Mouse (Mus musculus) heart, embryonic 13.5 days (tissue): ENCODE data around the gene Hgd. TPM values are rescaled to one million over a fixed set of nuclear protein-coding genes. Genes with fewer than 3 reads are reported as not detected.
A peak's percentile ranks its signal among the peaks of the same experiment; 100 is the strongest.

Experiments used
- ATAC-seq: fragments of 200-750 bp; cut with Nextera tagmentation; 2 replicates; pipeline ENCODE4 v1.8.0; 2017; ENCODE audit warnings: moderate TSS enrichment; ENCODE audit not compliant: insufficient number of reproducible peaks, low FRiP score, low TSS enrichment; ENCODE audit errors: extremely low read depth
- H3K27ac ChIP-seq: fragments of 300-500 bp; sonication (generic); replicated peaks from 2 replicates; pipeline ENCODE4 v1.5.1; 2015; ENCODE audit warnings: moderate library complexity, mild to moderate bottlenecking, inconsistent platforms
- H3K27me3 ChIP-seq: fragments of 300-500 bp; sonication (generic); replicated peaks from 2 replicates; pipeline ENCODE4 v1.6.1; 2015; ENCODE audit warnings: mild to moderate bottlenecking, inconsistent platforms
- H3K36me3 ChIP-seq: fragments of 300-500 bp; sonication (generic); 2 replicates; pipeline ENCODE4 v1.6.1; 2015; ENCODE audit warnings: mild to moderate bottlenecking, inconsistent platforms
- H3K4me1 ChIP-seq: fragments of 300-500 bp; sonication (generic); 2 replicates; pipeline ENCODE4 v1.6.1; 2015; ENCODE audit warnings: inconsistent platforms
- H3K4me2 ChIP-seq: fragments of 300-500 bp; sonication (generic); 2 replicates; pipeline ENCODE4 v1.6.1; 2015; ENCODE audit warnings: inconsistent platforms, mild to moderate bottlenecking, moderate library complexity
- H3K4me3 ChIP-seq: fragments of 300-500 bp; sonication (generic); 2 replicates; pipeline ENCODE4 v1.5.1; 2015; ENCODE audit warnings: moderate library complexity, mild to moderate bottlenecking, inconsistent platforms
- H3K9ac ChIP-seq: fragments of 300-500 bp; sonication (generic); 2 replicates; pipeline ENCODE4 v1.6.1; 2015; ENCODE audit warnings: inconsistent platforms, mild to moderate bottlenecking, moderate library complexity
- H3K9me3 ChIP-seq: fragments of 300-500 bp; sonication (generic); 2 replicates; pipeline ENCODE4 v1.6.1; 2016; ENCODE audit warnings: inconsistent platforms
- WGBS: fragments of 180-500 bp; shearing (Covaris S2); methylation state at CpG from one replicate; pipeline ENCODE4 v1.1.7; 2015; ENCODE audit warnings: mixed read lengths; 5-methylcytosine and 5-hydroxymethylcytosine counted together
- polyA plus RNA-seq: library from polyadenylated mRNA; unstranded; fragments of >200 nt; fragmentation: Nextera tagmentation; extraction: Ambion mirVana; gene quantifications from 2 replicates; pipeline ENCODE4 v1.2.1, GENCODE M21; 2015

Gene Hgd
- polyA plus RNA-seq, 1 experiment from 2014 or later, result 0.16 TPM

DNA sequence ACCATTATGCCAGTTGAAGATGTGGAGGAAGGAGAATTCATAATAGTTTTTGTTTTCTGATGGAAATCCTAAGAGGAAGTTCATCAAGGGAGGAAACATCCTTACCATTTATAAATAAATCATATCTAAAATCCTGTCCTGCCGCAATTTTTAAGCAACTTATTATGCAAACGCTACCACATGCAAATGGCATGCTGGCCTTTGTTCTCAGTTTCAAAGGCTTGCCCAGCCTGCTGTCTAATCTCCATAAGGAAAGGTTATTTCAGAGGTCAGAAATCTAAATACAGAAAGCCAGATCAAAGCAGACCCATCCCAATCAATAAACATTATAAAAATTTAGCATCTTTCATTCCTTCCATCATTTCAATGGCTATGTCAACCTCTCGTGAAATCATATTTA lies 1.9 kb downstream of the Hgd start:
- Histone ChIP-seq H3K27me3 (no peaks in the 10 kb centered on the region), H3K9me3 (no peaks in the 10 kb centered on the region), H3K9ac (no peak overlapping the region), H3K4me3 (no peak overlapping the region), H3K4me1 (peaks cover 26% of the 10 kb centered on the region), H3K36me3 (no peaks in the 10 kb centered on the region), H3K4me2 (no peak overlapping the region), H3K27ac (no peak overlapping the region)
- ATAC-seq, result no peak
- 77% methylated on average over 3 of the region's 3 CpGs for WGBS

DNA sequence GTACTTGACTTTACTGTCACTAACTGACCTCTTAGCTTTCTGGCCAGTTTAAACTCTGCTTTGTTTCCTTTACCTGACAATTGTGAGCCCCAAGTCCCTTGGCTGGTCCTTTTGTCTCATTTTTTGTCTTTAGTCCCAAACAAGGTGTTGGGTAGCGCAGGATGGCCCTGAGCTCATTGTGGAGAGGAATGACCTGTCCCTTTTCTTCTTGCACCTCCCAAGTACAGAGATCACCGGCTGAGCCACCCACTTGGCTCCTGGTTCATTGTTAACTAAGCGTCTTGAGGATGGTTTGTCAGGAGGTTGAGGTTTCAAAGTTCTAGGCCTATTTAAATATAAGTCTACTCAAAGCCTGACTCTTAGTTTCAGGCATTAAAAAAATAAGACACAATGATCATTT lies 3.4 kb downstream of the Hgd start:
- Histone ChIP-seq H3K27me3 (no peaks in the 10 kb centered on the region), H3K4me2 (no peak overlapping the region), H3K4me1 (peaks cover 26% of the 10 kb centered on the region), H3K9ac (no peak overlapping the region), H3K36me3 (no peaks in the 10 kb centered on the region), H3K9me3 (no peaks in the 10 kb centered on the region), H3K4me3 (no peak overlapping the region), H3K27ac (no peak overlapping the region)
- ATAC-seq, result no peak
- WGBS, result 82% methylated on average over 3 of the region's 3 CpGs

DNA sequence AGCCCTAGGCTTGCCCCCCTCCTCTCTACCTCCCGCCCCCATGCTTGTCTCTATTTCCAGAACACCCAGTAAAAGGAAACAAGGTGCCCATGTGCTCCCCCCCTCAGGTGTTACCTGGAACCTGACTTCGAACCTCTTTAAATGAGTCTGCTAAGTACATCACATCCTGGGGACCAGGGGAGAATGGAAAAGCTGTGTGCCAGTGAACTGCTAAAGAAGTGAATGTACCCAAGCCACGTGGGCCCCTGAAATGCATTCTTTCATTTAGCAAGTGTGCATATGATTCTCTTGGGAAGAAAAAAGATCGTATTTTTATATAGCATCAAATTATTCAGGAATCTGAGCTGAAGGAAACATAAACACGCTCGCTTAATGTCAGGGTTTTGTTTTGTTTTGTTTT lies 3.8 kb downstream of the Hgd start:
- H3K27ac ChIP-seq, result no peak overlapping the region
- H3K4me1 ChIP-seq, result peaks cover 26% of the 10 kb centered on the region
- H3K4me3 ChIP-seq, result peak overlapping the region; percentile 50
- peak overlapping the region; percentile 70 for H3K4me2 ChIP-seq
- 49% methylated on average over 6 of the region's 6 CpGs for WGBS
- ATAC-seq, result no peak
- H3K9me3 ChIP-seq, result no peaks in the 10 kb centered on the region
- peak overlapping the region; percentile 70 for H3K9ac ChIP-seq
- no peaks in the 10 kb centered on the region for H3K36me3 ChIP-seq
- H3K27me3 ChIP-seq, result no peaks in the 10 kb centered on the region

DNA sequence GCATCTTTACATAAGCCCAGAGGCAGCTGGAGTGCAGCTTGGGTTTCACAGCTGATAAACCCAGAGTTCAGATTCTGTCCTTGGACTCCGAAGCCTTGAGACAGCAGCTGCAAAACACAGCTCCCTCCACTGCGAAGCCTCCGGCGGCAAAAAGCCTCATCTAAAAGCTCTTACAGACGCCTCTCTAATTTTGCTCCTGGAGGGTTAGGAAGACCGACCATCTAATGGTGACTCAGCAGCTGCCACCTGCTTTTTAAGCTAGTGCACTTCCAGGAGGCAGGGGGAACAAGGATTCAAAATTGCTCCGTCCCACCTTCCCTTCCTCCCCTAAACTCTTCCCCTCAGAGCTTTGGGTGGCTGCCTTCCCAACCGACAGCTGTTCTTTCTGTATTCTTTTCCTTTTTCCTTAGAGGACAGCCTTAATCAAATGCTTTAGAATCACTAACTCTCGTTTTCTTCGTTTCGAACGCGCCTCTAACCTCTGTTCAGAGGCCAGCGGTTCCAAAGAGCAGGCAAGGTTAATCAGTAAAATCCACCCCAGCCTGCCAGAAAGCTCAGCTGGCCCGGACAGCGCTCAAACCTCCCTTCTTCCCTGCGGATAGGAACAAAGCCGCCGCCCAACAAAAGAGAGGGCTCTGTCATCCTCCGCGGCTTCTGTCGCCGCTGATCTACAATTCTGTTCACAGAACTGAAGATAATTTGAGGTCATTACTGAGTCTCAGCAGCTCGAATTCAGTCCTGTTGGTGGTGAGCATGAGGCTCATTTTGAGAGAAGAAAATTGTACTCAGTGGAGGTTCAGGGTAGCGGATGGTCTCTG lies 4.5 kb downstream of the Hgd start:
- ATAC-seq, result no peak
- Histone ChIP-seq H3K4me3 (peak overlapping the region; percentile 50), H3K4me2 (peak overlapping the region; percentile 70), H3K27ac (peak overlapping the region; percentile 49), H3K27me3 (no peaks in the 10 kb centered on the region), H3K36me3 (no peaks in the 10 kb centered on the region), H3K9ac (peak overlapping the region; percentile 70), H3K4me1 (peaks cover 22% of the 10 kb centered on the region), H3K9me3 (no peaks in the 10 kb centered on the region)
- 5% methylated on average over 25 of the region's 25 CpGs for WGBS

DNA sequence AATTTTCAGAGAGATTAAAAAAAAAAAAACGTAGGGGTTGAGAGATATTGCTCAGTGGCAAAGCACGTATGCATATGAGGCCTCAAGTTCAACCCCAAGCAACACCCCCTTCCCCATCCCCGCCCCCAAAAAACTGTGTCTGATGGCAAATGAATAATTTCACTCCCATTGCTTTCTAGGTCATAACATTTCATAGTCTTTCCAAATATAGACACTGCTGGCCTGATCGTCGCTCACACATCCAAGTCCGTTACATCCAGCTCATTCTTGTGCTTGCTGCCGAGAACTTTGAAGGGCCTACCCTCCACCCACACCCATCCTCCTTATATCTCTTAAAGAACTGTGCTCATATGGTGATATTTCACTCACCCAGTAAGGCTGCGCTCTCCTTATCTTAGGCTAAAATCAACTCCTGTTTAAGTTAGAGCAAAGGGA lies 5.2 kb downstream of the Hgd start:
- Histone ChIP-seq H3K4me3 (no peak overlapping the region), H3K9ac (no peak overlapping the region), H3K27me3 (no peaks in the 10 kb centered on the region), H3K27ac (no peak overlapping the region; the same call in 1 of the 2 replicates), H3K9me3 (no peaks in the 10 kb centered on the region), H3K4me2 (peak overlapping the region; percentile 70), H3K36me3 (no peaks in the 10 kb centered on the region), H3K4me1 (peaks cover 18% of the 10 kb centered on the region)
- ATAC-seq, result no peak
- 55% methylated on average over 8 of the region's 8 CpGs for whole genome bisulfite sequencing

DNA sequence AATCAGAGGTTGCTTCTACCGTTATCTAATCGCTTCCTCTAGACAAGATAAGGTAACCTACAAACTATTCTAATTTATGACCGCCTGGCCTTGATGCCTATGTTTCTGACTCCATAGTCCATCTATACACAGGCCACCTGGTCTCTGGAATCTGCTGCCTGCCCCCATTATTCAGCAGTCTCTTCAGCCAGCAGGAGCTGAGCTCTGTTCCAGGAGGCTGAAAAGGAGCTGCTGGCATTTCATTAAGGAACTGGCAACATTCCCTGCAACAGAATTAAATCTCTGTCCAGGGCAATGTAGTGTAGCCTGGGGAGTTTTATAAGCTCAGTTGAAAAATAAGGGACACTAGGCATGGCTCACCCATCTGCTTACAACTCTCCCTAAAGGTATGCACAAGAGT lies 11.0 kb downstream of the Hgd start:
- Histone ChIP-seq H3K9ac (no peak overlapping the region), H3K27me3 (no peaks in the 10 kb centered on the region), H3K9me3 (no peaks in the 10 kb centered on the region), H3K4me2 (no peak overlapping the region), H3K4me1 (peaks cover 9% of the 10 kb centered on the region), H3K27ac (no peak overlapping the region), H3K36me3 (no peaks in the 10 kb centered on the region), H3K4me3 (no peak overlapping the region)
- no peak for ATAC-seq
- WGBS, result 85% methylated on average over 3 of the region's 3 CpGs

DNA sequence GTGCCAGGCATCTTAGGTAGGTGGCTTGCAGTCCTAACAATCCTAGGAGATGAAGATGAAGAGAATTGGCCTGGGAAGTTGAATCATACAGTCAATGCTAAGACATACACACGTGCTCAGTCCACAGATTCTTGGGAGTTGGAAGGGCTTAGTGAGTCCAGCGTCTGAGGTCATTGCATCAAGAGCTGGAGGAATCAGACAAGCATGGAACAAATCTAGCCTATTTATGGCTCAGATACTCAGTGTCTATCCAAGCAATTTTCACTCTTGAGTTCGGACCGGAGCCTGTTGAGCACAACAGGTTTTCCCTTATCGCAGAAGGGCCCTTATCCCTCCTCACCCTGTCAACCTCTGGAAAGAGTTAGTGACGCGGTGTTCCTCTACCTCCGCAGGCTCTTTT lies 11.6 kb downstream of the Hgd start:
- no peak overlapping the region for H3K4me3 ChIP-seq
- no peaks in the 10 kb centered on the region for H3K9me3 ChIP-seq
- H3K27ac ChIP-seq, result no peak overlapping the region
- no peaks in the 10 kb centered on the region for H3K36me3 ChIP-seq
- ATAC-seq, result no peak
- WGBS, result 41% methylated on average over 8 of the region's 8 CpGs
- no peak overlapping the region for H3K9ac ChIP-seq
- peaks cover 9% of the 10 kb centered on the region for H3K4me1 ChIP-seq
- H3K4me2 ChIP-seq, result no peak overlapping the region
- no peaks in the 10 kb centered on the region for H3K27me3 ChIP-seq

DNA sequence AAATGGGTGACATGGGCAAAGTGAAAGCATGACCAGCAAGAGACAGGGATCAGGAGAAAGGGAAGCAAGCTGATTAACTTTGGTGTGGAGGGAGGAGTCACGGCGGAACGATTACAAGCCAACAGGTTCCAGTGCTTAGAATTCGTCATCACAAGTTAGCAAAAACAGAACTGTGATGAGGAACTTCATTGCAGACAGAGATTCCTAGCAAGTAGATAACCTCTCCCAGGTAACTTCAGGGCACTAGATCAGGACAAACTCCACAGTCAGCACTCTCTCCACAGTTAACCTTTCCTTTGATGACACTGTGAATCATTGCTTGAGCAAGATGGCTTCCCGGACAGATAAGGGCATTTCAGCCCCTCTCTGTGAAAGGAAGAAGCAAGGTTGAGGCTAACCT lies 17.5 kb downstream of the Hgd start:
- Histone ChIP-seq H3K4me3 (no peak overlapping the region), H3K27ac (no peak overlapping the region), H3K4me2 (no peak overlapping the region), H3K27me3 (no peaks in the 10 kb centered on the region), H3K9ac (no peak overlapping the region), H3K9me3 (no peaks in the 10 kb centered on the region), H3K36me3 (no peaks in the 10 kb centered on the region), H3K4me1 (no peaks in the 10 kb centered on the region)
- 47% methylated on average over 5 of the region's 5 CpGs for WGBS
- ATAC-seq, result no peak

DNA sequence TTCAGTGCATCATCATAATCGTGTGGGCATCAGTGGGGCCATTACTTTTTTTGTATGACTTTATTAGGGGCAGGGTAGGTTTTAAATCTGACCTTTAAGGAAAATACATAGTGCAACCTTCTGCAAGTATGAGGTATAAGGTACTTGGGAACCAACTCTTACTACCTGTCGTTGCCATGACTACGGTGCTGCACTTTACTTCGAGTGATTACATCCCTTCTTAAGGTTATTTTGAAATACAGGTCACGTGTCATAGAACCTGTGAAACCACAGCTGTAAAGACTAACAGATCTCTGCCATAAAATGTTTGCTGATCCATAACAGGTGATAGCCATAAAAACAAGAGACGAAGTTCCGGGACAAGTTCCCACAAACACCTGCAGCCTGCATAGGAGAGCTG lies 18.5 kb downstream of the Hgd start:
- Histone ChIP-seq H3K4me3 (no peak overlapping the region), H3K27ac (no peak overlapping the region), H3K9me3 (no peaks in the 10 kb centered on the region), H3K4me2 (no peak overlapping the region), H3K4me1 (no peaks in the 10 kb centered on the region), H3K36me3 (no peaks in the 10 kb centered on the region), H3K27me3 (no peaks in the 10 kb centered on the region), H3K9ac (no peak overlapping the region)
- ATAC-seq, result no peak
- 88% methylated on average over 7 of the region's 7 CpGs for WGBS

DNA sequence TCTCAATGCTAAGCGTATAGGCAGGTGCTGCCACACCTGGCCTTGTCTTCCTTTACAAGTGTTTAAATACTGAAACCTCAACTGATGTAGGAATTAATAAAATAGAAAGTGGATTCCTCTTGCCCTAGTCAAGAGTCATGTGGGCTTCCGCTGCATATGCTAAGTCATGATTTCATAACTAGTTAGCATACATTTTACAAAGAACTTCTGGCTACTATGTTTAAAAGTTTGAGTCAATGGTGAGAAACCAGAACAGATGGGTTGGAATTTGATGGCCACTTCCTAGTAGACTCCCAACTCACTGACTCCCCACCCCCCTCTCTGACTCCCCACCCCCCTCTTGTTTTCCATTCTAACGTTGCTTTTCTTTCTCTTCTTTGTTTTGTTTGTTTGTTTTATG lies 19.4 kb downstream of the Hgd start:
- ATAC-seq, result no peak
- no peak overlapping the region for H3K27ac ChIP-seq
- H3K4me1 ChIP-seq, result peaks cover 4% of the 10 kb centered on the region
- no peaks in the 10 kb centered on the region for H3K27me3 ChIP-seq
- WGBS, result 67% methylated on average over 3 of the region's 3 CpGs
- H3K36me3 ChIP-seq, result no peaks in the 10 kb centered on the region
- H3K9me3 ChIP-seq, result no peaks in the 10 kb centered on the region
- H3K4me3 ChIP-seq, result no peak overlapping the region
- H3K9ac ChIP-seq, result no peak overlapping the region
- no peak overlapping the region for H3K4me2 ChIP-seq

DNA sequence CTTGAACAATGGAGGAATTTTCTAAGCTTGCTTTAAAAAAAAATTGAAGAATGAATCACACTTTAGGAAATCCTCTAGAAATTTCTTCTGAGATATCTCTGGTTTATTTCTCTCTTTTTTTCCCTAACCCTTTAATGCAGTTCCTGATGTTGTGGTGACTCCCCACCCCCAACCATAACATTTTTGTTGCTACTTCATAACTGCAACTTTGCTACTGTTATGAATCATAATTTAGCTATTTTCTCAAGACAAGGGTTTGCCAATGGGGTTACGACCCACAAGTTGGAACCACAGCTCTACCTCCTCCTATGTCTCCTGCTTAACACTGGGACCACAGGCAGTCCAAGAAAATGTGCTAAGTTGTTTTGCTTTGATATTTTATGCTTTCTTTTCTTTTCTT lies 23.5 kb downstream of the Hgd start:
- Histone ChIP-seq H3K36me3 (no peaks in the 10 kb centered on the region), H3K27ac (no peak overlapping the region), H3K4me1 (peaks cover 6% of the 10 kb centered on the region), H3K9ac (no peak overlapping the region), H3K9me3 (no peaks in the 10 kb centered on the region), H3K4me3 (no peak overlapping the region), H3K4me2 (no peak overlapping the region), H3K27me3 (no peaks in the 10 kb centered on the region)
- ATAC-seq, result no peak
- WGBS, result 88% methylated on average over 1 of the region's 1 CpGs

DNA sequence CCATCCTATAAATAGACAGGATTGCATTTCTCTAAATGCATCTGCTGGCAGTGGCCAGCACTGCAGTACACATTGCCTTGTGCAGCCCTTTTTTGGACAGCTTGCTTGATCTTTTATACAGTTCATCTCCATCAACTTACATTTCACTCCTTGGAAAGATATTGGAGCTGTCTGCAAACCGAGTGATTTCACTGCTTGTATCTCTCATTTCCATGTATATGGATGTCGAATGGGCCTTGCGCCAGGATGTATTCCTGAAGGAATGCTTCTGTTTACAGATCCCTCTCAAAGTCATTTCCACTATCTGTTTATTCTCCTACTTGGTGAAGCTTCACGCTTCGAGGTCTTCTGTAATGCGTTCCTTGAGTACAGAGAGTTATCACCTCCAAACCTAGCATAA lies 24.3 kb downstream of the Hgd start:
- no peak overlapping the region for H3K4me2 ChIP-seq
- H3K9me3 ChIP-seq, result no peaks in the 10 kb centered on the region
- no peaks in the 10 kb centered on the region for H3K36me3 ChIP-seq
- no peak for ATAC-seq
- H3K9ac ChIP-seq, result no peak overlapping the region
- 61% methylated on average over 6 of the region's 6 CpGs for WGBS
- no peak overlapping the region for H3K4me3 ChIP-seq
- H3K27me3 ChIP-seq, result no peaks in the 10 kb centered on the region
- H3K27ac ChIP-seq, result no peak overlapping the region
- H3K4me1 ChIP-seq, result peaks cover 6% of the 10 kb centered on the region
